Mouse (Mus musculus) left cerebral cortex, postnatal 10 days (tissue): ENCODE results near the gene Rpl10a. TPM values are rescaled to one million over a fixed set of nuclear protein-coding genes. Genes with fewer than 3 reads are reported as not detected.

Experiments
- DNase-seq, 2 experiments: peaks; one replicate each; pipeline ENCODE4 v3.0.0; 2021 to 2022; ENCODE audit warnings: low spot score in 2 of 2, mixed read lengths in 1 of 2; ENCODE audit errors: extremely low spot score in 1 of 2
- intact Hi-C: fragments of 180-260 bp; cut with DNase I; formaldehyde crosslinking; loops from one replicate; pipeline ENCODE4 v1.15.1; 2025
- total RNA-seq, 2 experiments: library from RNA; stranded (reverse); gene quantifications; 2 replicates each; pipeline ENCODE4 v1.2.3; 2021

The Rpl10a gene
- total RNA-seq, 2 experiments from 2014 or later = 454 to 468 TPM

DNA sequence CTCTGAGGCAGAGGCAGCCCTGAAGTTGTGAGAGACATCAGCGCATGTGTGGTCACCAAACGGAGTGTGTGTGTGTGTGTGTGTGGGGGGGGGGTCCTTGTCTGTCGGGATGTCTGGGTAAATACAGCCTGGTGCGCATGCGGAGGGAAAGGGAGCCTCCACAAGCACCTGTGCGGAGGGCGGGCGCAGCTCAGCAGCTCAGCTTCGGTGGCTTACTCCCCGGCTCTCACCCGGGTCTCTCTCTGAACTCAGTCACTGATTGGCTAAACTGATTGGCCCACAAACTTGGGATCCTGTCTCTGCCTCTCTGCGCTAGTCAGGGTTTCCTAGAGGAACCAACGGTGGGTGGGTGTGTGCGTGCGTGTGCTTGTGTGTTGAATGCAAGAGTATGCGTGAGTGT lies 46.2 kb downstream of the Rpl10a start:
- intact Hi-C loops = no loop called here
- no peak for DNase-seq

DNA sequence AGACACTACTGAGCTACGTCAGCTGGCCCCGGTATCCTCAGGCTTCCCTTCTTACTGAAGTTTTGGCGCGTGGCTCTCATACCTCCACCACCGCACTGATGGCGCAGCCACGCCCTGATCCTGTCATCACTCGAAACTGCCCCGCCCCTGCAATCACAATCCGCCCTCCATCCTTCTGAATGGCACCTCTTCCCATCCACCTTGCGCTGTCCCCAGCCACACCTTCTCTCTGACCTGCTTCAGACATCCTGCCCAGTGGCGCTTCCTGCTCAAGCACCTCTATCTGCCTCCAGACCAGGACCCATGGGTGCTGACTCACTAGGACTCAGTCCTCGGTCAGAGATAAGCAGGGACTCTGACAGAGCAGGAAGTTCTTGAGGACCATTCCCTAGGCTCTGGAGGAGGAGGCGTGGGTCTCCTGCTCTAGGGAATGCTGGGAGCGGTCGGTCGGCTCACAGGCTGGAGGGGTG lies 47.4 kb downstream of the Rpl10a start:
- intact Hi-C loops = no loop called here
- no peak for DNase-seq

- intact Hi-C loops = no loop called here
- no peak for DNase-seq
These were observed 52.0 kb downstream of the Rpl10a start for GRCm38 (mm10) chr17:28380255-28380654.

Other genes with a start within 250 kb of the Rpl10a start
- gene Tcp11, start 247.8 kb upstream of the Rpl10a start, total RNA-seq = 1 to 10 TPM; 1.6 to 2.4 TPM
- gene Scube3, start 186.3 kb upstream of the Rpl10a start, total RNA-seq = 1 to 10 TPM; 2.2 to 2.4 TPM
- 10 to 100 TPM; 87.3 to 95.6 TPM for gene Zfp523, start 151.3 kb upstream of the Rpl10a start, total RNA-seq
- gene Def6, start 120.7 kb upstream of the Rpl10a start, total RNA-seq = 1 to 10 TPM; 4.9 to 5.4 TPM
- 10 to 100 TPM; 19.4 to 23.8 TPM for gene Ppard, start 95.8 kb upstream of the Rpl10a start, total RNA-seq
- gene Fance, start 15.0 kb upstream of the Rpl10a start, total RNA-seq = 10 to 100 TPM; 32.2 to 33.3 TPM
- gene Tead3, start 22.3 kb downstream of the Rpl10a start, total RNA-seq = 1 to 10 TPM; 3.0 to 3.3 TPM
- gene Tulp1, start 36.8 kb downstream of the Rpl10a start, total RNA-seq = not detected
- gene Fkbp5, start 189.1 kb downstream of the Rpl10a start, total RNA-seq = 10 to 100 TPM; 26.8 to 50.6 TPM
- not detected for gene Armc12, start 202.3 kb downstream of the Rpl10a start, total RNA-seq
- not detected for gene Clpsl2, start 220.9 kb downstream of the Rpl10a start, total RNA-seq
- gene Clps, start 232.3 kb downstream of the Rpl10a start, total RNA-seq = not detected
- 1 to 10 TPM; 4.3 to 5.1 TPM for gene Lhfpl5, start 247.2 kb downstream of the Rpl10a start, total RNA-seq